Comparison of ENCODE assay signal across 16 mouse cellular contexts in genomic region chr13:26154251-26154650, GRCm38 (mm10).
A peak's percentile ranks its signal among the peaks of the same experiment; 100 is the strongest.
DNase-seq lines count a peak whose midpoint lies in the region; ATAC-seq and TF ChIP-seq lines count a peak whose summit lies in the region.
"Had no signal": no experiment of that assay in that cellular context is flagged by ENCODE, and none has a peak within 500 bp of the region (broad histone marks: within the 10 kb centered on the region; RNA-seq: fewer than 3 reads in every experiment).

No protein-coding gene starts in this region.

- no peak overlapping the region for H3K4me3 ChIP-seq in neural tube, embryonic 13.5 days
- no peak overlapping the region for H3K4me3 ChIP-seq in hindbrain, embryonic 14.5 days (replicated peaks; ENCODE audit: low read length)
- no peak overlapping the region for H3K4me3 ChIP-seq in midbrain, postnatal 0 days (ENCODE audit: low read depth, low read length)
- H3K4me3 ChIP-seq: embryonic facial prominence, embryonic 10.5 days; erythroblast, embryonic 14.5 days; limb, embryonic 12.5 days; neural tube, embryonic 12.5 days had no signal

- TF ChIP-seq CTCF in midbrain, postnatal 0 days (IDR thresholded peaks at IDR 0.05) = no peak

- 28% methylated on average over 1 of the region's 1 CpGs for WGBS in neural tube, embryonic 13.5 days
- WGBS in hindbrain, embryonic 14.5 days = 15% methylated on average over 1 of the region's 1 CpGs
- 30% methylated on average over 1 of the region's 1 CpGs for WGBS in midbrain, postnatal 0 days

- no peaks in the 10 kb centered on the region for H3K36me3 ChIP-seq in neural tube, embryonic 13.5 days
- no peaks in the 10 kb centered on the region for H3K36me3 ChIP-seq in hindbrain, embryonic 14.5 days (replicated peaks; ENCODE audit: control insufficient read depth, insufficient read depth)
- H3K36me3 ChIP-seq in midbrain, postnatal 0 days (ENCODE audit: insufficient read depth, low read length) = no peaks in the 10 kb centered on the region
- H3K36me3 ChIP-seq: embryonic facial prominence, embryonic 10.5 days; limb, embryonic 12.5 days; neural tube, embryonic 12.5 days had no signal

- peak; percentile 3 for DNase-seq in embryo, embryonic 10.5 days (ENCODE audit: low spot score)
- no peak for DNase-seq in embryo, embryonic 11 days
- DNase-seq in neural tube, embryonic 10.5 days (ENCODE audit: extremely low spot score, low spot score) = no peak
- DNase-seq in hindbrain, embryonic 14.5 days (ENCODE audit: low spot score) = no peak
- no peak for DNase-seq in midbrain, postnatal 0 days (ENCODE audit: low spot score)
- no peak for DNase-seq in Muller cell, postnatal 12 days (ENCODE audit: inconsistent ontology term)
- DNase-seq in gastrocnemius, postnatal 4 days (ENCODE audit: low spot score in 2 of 2) = no peak
- DNase-seq: kidney, adult 2 months; kidney, postnatal 14 days; thymus, postnatal 4 days had no signal

- peak overlapping the region; percentile 71 for H3K27ac ChIP-seq in neural tube, embryonic 13.5 days (replicated peaks)
- peak overlapping the region; percentile 47 for H3K27ac ChIP-seq in hindbrain, embryonic 14.5 days
- H3K27ac ChIP-seq in midbrain, postnatal 0 days (ENCODE audit: low read depth, low read length) = 0 out of 2 replicates have a peak overlapping the region, but pooled peaks have one; percentile 47
- H3K27ac ChIP-seq: limb, embryonic 12.5 days; liver, embryonic 14.5 days; neural tube, embryonic 12.5 days had no signal

- no peak for ATAC-seq in neural tube, embryonic 13.5 days (ENCODE audit: low read depth)
- no peak for ATAC-seq in hindbrain, embryonic 14.5 days (ENCODE audit: low FRiP score)
- no peak for ATAC-seq in midbrain, postnatal 0 days (ENCODE audit: low FRiP score)

- no peaks in the 10 kb centered on the region for H3K27me3 ChIP-seq in neural tube, embryonic 13.5 days
- no peaks in the 10 kb centered on the region for H3K27me3 ChIP-seq in hindbrain, embryonic 14.5 days (ENCODE audit: control insufficient read depth, insufficient read depth, low read length)
- no peaks in the 10 kb centered on the region for H3K27me3 ChIP-seq in midbrain, postnatal 0 days (ENCODE audit: insufficient read depth, low read length)
- H3K27me3 ChIP-seq: limb, embryonic 12.5 days; neural tube, embryonic 12.5 days had no signal

- no peak overlapping the region for H3K9ac ChIP-seq in neural tube, embryonic 13.5 days
- no peak overlapping the region for H3K9ac ChIP-seq in hindbrain, embryonic 14.5 days
- H3K9ac ChIP-seq in midbrain, postnatal 0 days (replicated peaks; ENCODE audit: low read length, poor library complexity, severe bottlenecking) = no peak overlapping the region
- H3K9ac ChIP-seq: limb, embryonic 12.5 days; liver, embryonic 14.5 days; neural tube, embryonic 12.5 days had no signal

- no peaks in the 10 kb centered on the region for H3K9me3 ChIP-seq in neural tube, embryonic 13.5 days
- H3K9me3 ChIP-seq in hindbrain, embryonic 14.5 days (ENCODE audit: control insufficient read depth, low read length) = no peaks in the 10 kb centered on the region
- no peaks in the 10 kb centered on the region for H3K9me3 ChIP-seq in midbrain, postnatal 0 days (ENCODE audit: low read length)
- H3K9me3 ChIP-seq: embryonic facial prominence, embryonic 10.5 days; limb, embryonic 12.5 days; neural tube, embryonic 12.5 days had no signal

- peaks cover 18% of the 10 kb centered on the region for H3K4me1 ChIP-seq in neural tube, embryonic 13.5 days (replicated peaks)
- peaks cover 11% of the 10 kb centered on the region; the same call in 1 of the 2 replicates for H3K4me1 ChIP-seq in hindbrain, embryonic 14.5 days (replicated peaks; ENCODE audit: control insufficient read depth, insufficient read depth, low read length)
- no peaks in the 10 kb centered on the region for H3K4me1 ChIP-seq in midbrain, postnatal 0 days (ENCODE audit: insufficient read depth, low read length)

- no peak overlapping the region for H3K4me2 ChIP-seq in neural tube, embryonic 13.5 days
- H3K4me2 ChIP-seq in hindbrain, embryonic 14.5 days (replicated peaks) = no peak overlapping the region
- no peak overlapping the region for H3K4me2 ChIP-seq in midbrain, postnatal 0 days (ENCODE audit: low read depth, low read length, poor library complexity, severe bottlenecking)
- H3K4me2 ChIP-seq: limb, embryonic 12.5 days; neural tube, embryonic 12.5 days had no signal
